Mouse (Mus musculus): Measurements from ENCODE around the gene Olfr5. TPM values are rescaled to one million over a fixed set of nuclear protein-coding genes. Genes with fewer than 3 reads are reported as not detected.
"Not testable (repeated sequence)": the region's sequence is repeated elsewhere in the genome, so short reads cannot be mapped to it uniquely, and the experiment has no call there.

Olfr5 gene
- polyA plus RNA-seq (2012; rRNA removed) = 0.11 and 0.18 TPM in 2 replicates

- DNase-seq (ENCODE audit: low read depth) = no peak
These were observed at the start of gene Olfr5 for GRCm38 (mm10) chr7:6486841-6487240. Olfr5 (minus strand) TSS chr7:6486941.

- DNase-seq (ENCODE audit: low read depth) = no peak
These were observed 39.4 kb upstream of the Olfr5 start for GRCm38 (mm10) chr7:6526141-6526540.

- no peak for DNase-seq (ENCODE audit: low read depth)
These were observed 38.3 kb upstream of the Olfr5 start for GRCm38 (mm10) chr7:6525001-6525400.

- DNase-seq (ENCODE audit: low read depth) = no peak
These were observed 36.1 kb upstream of the Olfr5 start, which contains the start of gene Olfr1349 for GRCm38 (mm10) chr7:6522850-6523249. Olfr1349 (minus strand) TSS chr7:6522950.

- DNase-seq (ENCODE audit: low read depth) = no peak
These were observed 34.9 kb upstream of the Olfr5 start for GRCm38 (mm10) chr7:6521666-6522065.

GRCm38 (mm10) chr7:6508648-6509047 is 21.9 kb upstream of the Olfr5 start, which contains the start of gene Olfr1348:
Olfr1348 (minus strand) TSS chr7:6508748.
- no peak for DNase-seq (ENCODE audit: low read depth)

GRCm38 (mm10) chr7:6499655-6500054 is 12.9 kb upstream of the Olfr5 start, which contains the start of gene Olfr1347:
Olfr1347 (minus strand) TSS chr7:6499755.
- no peak for DNase-seq (ENCODE audit: low read depth)

- DNase-seq (ENCODE audit: low read depth) = not testable (repeated sequence)
These were observed 9.1 kb downstream of the Olfr5 start for GRCm38 (mm10) chr7:6477633-6478032.

- no peak for DNase-seq (ENCODE audit: low read depth)
These were observed 19.8 kb downstream of the Olfr5 start, which contains the start of gene Olfr1346 for GRCm38 (mm10) chr7:6466951-6467350. Olfr1346 (plus strand) TSS chr7:6467101.

GRCm38 (mm10) chr7:6456399-6456798 is 30.3 kb downstream of the Olfr5 start:
- no peak for DNase-seq (ENCODE audit: low read depth)

- DNase-seq (ENCODE audit: low read depth) = no peak
These were observed 30.9 kb downstream of the Olfr5 start, which contains the start of gene Olfr1336 for GRCm38 (mm10) chr7:6455868-6456267. Olfr1336 (plus strand) TSS chr7:6456168.

- no peak for DNase-seq (ENCODE audit: low read depth)
These were observed 39.0 kb downstream of the Olfr5 start for GRCm38 (mm10) chr7:6447771-6448170.

- no peak for DNase-seq (ENCODE audit: low read depth)
These were observed 45.6 kb downstream of the Olfr5 start for GRCm38 (mm10) chr7:6441173-6441572.

GRCm38 (mm10) chr7:6438388-6438787 is 48.4 kb downstream of the Olfr5 start, which contains the start of gene Olfr1344:
Olfr1344 (plus strand) TSS chr7:6438688.
- no peak for DNase-seq (ENCODE audit: low read depth)

- DNase-seq (ENCODE audit: low read depth) = no peak
These were observed 56.4 kb downstream of the Olfr5 start for GRCm38 (mm10) chr7:6430342-6430741.

GRCm38 (mm10) chr7:6429381-6429780 is 57.4 kb downstream of the Olfr5 start:
- no peak for DNase-seq (ENCODE audit: low read depth)

Other genes starting within 250 kb of the Olfr5 start
- gene Epp13, start 234.2 kb downstream of the Olfr5 start, polyA plus RNA-seq (2012; rRNA removed) = 1,972 and 2,446 TPM in 2 replicates
- 1.5 and 1.6 TPM in 2 replicates for gene Zfp667, start 200.4 kb downstream of the Olfr5 start, polyA plus RNA-seq (2012; rRNA removed)
- gene Zfp583, start 155.7 kb downstream of the Olfr5 start, polyA plus RNA-seq (2012; rRNA removed) = 0.96 and 1.1 TPM in 2 replicates
- 0.14 and 0.18 TPM in 2 replicates for gene Gm3854, start 143.2 kb downstream of the Olfr5 start, polyA plus RNA-seq (2012; rRNA removed)
- gene Zfp78, start 123.7 kb downstream of the Olfr5 start, polyA plus RNA-seq (2012; rRNA removed) = 0.49 and 0.90 TPM in 2 replicates
- gene Zfp28, start 103.6 kb downstream of the Olfr5 start, polyA plus RNA-seq (2012; rRNA removed) = 3.0 and 3.3 TPM in 2 replicates
- not detected in 2 replicates for gene Smim17, start 88.2 kb downstream of the Olfr5 start, polyA plus RNA-seq (2012; rRNA removed)
- 0.03 TPM in 1 of 2 replicates, not detected in the other for gene Gm20715, start 76.7 kb downstream of the Olfr5 start, polyA plus RNA-seq (2012; rRNA removed)
- gene Olfr1344, start 48.3 kb downstream of the Olfr5 start, polyA plus RNA-seq (2012; rRNA removed) = not detected in 2 replicates
- not detected in 2 replicates for gene Olfr1336, start 30.8 kb downstream of the Olfr5 start, polyA plus RNA-seq (2012; rRNA removed)
- gene Olfr1346, start 19.8 kb downstream of the Olfr5 start, polyA plus RNA-seq (2012; rRNA removed) = not detected in 2 replicates
- gene Olfr1347, start 12.8 kb upstream of the Olfr5 start, polyA plus RNA-seq (2012; rRNA removed) = not detected in 2 replicates
- 0.22 and 0.49 TPM in 2 replicates for gene Olfr1348, start 21.8 kb upstream of the Olfr5 start, polyA plus RNA-seq (2012; rRNA removed)
- 0.57 and 0.69 TPM in 2 replicates for gene Olfr1349, start 36.0 kb upstream of the Olfr5 start, polyA plus RNA-seq (2012; rRNA removed)
- gene Olfr1350, start 77.9 kb upstream of the Olfr5 start, polyA plus RNA-seq (2012; rRNA removed) = not detected in 2 replicates
- gene Zim1, start 209.5 kb upstream of the Olfr5 start, polyA plus RNA-seq (2012; rRNA removed) = 0.35 and 0.84 TPM in 2 replicates
- gene Peg3, start 243.5 kb upstream of the Olfr5 start, polyA plus RNA-seq (2012; rRNA removed) = 8.6 and 8.9 TPM in 2 replicates
- gene Usp29, start 243.6 kb upstream of the Olfr5 start, polyA plus RNA-seq (2012; rRNA removed) = 0.04 TPM in 1 of 2 replicates, not detected in the other